Mouse (Mus musculus): ENCODE results near the gene Olfr556. TPM values are rescaled to one million over a fixed set of nuclear protein-coding genes. Genes with fewer than 3 reads are reported as not detected.

Gene Olfr556
- total RNA-seq, 1 experiment from 2014 or later = not detected

Other genes starting within 250 kb of the Olfr556 start
- gene Rrm1, start 223.2 kb upstream of the Olfr556 start, total RNA-seq (2017) = 50.5 and 58.1 TPM in 2 replicates
- not detected in 2 replicates for gene Olfr543, start 183.2 kb upstream of the Olfr556 start, total RNA-seq (2017)
- gene Olfr544, start 176.6 kb upstream of the Olfr556 start, total RNA-seq (2017) = not detected in 2 replicates
- gene Olfr545, start 165.3 kb upstream of the Olfr556 start, total RNA-seq (2017) = not detected in 2 replicates
- not detected in 2 replicates for gene Olfr547, start 130.2 kb upstream of the Olfr556 start, total RNA-seq (2017)
- not detected in 2 replicates for gene Olfr548-ps1, start 124.0 kb upstream of the Olfr556 start, total RNA-seq (2017)
- not detected in 2 replicates for gene Olfr549, start 115.0 kb upstream of the Olfr556 start, total RNA-seq (2017)
- gene Trim21, start 99.4 kb upstream of the Olfr556 start, total RNA-seq (2017) = 48.9 and 65.3 TPM in 2 replicates
- 0.12 TPM in 1 of 2 replicates, not detected in the other for gene Olfr550, start 93.5 kb upstream of the Olfr556 start, total RNA-seq (2017)
- not detected in 2 replicates for gene Olfr551, start 73.0 kb upstream of the Olfr556 start, total RNA-seq (2017)
- not detected in 2 replicates for gene Olfr552, start 67.1 kb upstream of the Olfr556 start, total RNA-seq (2017)
- not detected in 2 replicates for gene Olfr553, start 46.7 kb upstream of the Olfr556 start, total RNA-seq (2017)
- gene Olfr554, start 26.5 kb upstream of the Olfr556 start, total RNA-seq (2017) = 0.47 TPM in 1 of 2 replicates, not detected in the other
- gene Olfr555, start 6.1 kb upstream of the Olfr556 start, total RNA-seq (2017) = not detected in 2 replicates
- gene Trim68, start 22.4 kb downstream of the Olfr556 start, total RNA-seq (2017) = 10.6 and 12.5 TPM in 2 replicates
- gene Olfr557, start 31.0 kb downstream of the Olfr556 start, total RNA-seq (2017) = not detected in 2 replicates
- gene Olfr558, start 37.3 kb downstream of the Olfr556 start, total RNA-seq (2017) = not detected in 2 replicates
- not detected in 2 replicates for gene Olfr33, start 54.2 kb downstream of the Olfr556 start, total RNA-seq (2017)
- gene Olfr559, start 62.6 kb downstream of the Olfr556 start, total RNA-seq (2017) = not detected in 2 replicates
- 0.37 TPM in 1 of 2 replicates, not detected in the other for gene Olfr560, start 94.5 kb downstream of the Olfr556 start, total RNA-seq (2017)
- 0.12 TPM in 1 of 2 replicates, not detected in the other for gene Olfr78, start 94.6 kb downstream of the Olfr556 start, total RNA-seq (2017)
- gene Olfr561, start 106.3 kb downstream of the Olfr556 start, total RNA-seq (2017) = not detected in 2 replicates
- gene Olfr564, start 138.6 kb downstream of the Olfr556 start, total RNA-seq (2017) = not detected in 2 replicates
- not detected in 2 replicates for gene Olfr566, start 193.9 kb downstream of the Olfr556 start, total RNA-seq (2017)
- gene Olfr568, start 212.2 kb downstream of the Olfr556 start, total RNA-seq (2017) = not detected in 2 replicates
- gene Olfr569, start 226.0 kb downstream of the Olfr556 start, total RNA-seq (2017) = not detected in 2 replicates
- not detected in 2 replicates for gene Olfr570, start 229.7 kb downstream of the Olfr556 start, total RNA-seq (2017)

All from neutrophil, adult 5-6 weeks (primary cell).